Mouse (Mus musculus) urinary bladder, postnatal 10 days (tissue): ENCODE results near the gene Vmn1r236.

Experiments used
- DNase-seq: peaks from one replicate; pipeline ENCODE4 v3.0.0; 2022; ENCODE audit warnings: low spot score

Vmn1r236 gene

GRCm38 (mm10) chr17:21282642-21283041 is at the start of gene Vmn1r236:
TSS of gene Vmn1r236 (plus strand) at chr17:21282942.
- DNase-seq, result no peak

GRCm38 (mm10) chr17:21256111-21256510 is 26.6 kb upstream of the Vmn1r236 start, which contains the start of gene Vmn1r235:
TSS of gene Vmn1r235 (plus strand) at chr17:21256411.
- no peak for DNase-seq

GRCm38 (mm10) chr17:21272103-21272502 is 10.6 kb upstream of the Vmn1r236 start:
- DNase-seq, result no peak

- no peak for DNase-seq
Measured at GRCm38 (mm10) chr17:21284395-21284794, 1.7 kb downstream of the Vmn1r236 start.

GRCm38 (mm10) chr17:21289695-21290094 is 7.0 kb downstream of the Vmn1r236 start:
- DNase-seq, result no peak

- DNase-seq, result no peak
Measured at GRCm38 (mm10) chr17:21311565-21311964, 28.8 kb downstream of the Vmn1r236 start, which contains the start of gene Vmn1r237. TSS of gene Vmn1r237 (plus strand) at chr17:21311865.
